Mouse (Mus musculus) E14TG2a.4 (cell line): ENCODE results near the gene Jmjd8.

ENCODE experiments used
- H3K27me3 ChIP-seq: 2 replicates; pipeline ENCODE4 v1.6.1; 2014; ENCODE audit warnings: low read length, control low read depth; ENCODE audit not compliant: insufficient read depth
- H3K36me3 ChIP-seq: 2 replicates; pipeline ENCODE4 v1.6.1; 2014; ENCODE audit warnings: low read length, control low read depth; ENCODE audit not compliant: insufficient read depth
- H3K4me1 ChIP-seq: replicated peaks from 2 replicates; pipeline ENCODE4 v1.6.1; 2014; ENCODE audit warnings: low read depth, low read length, control low read depth
- H3K4me3 ChIP-seq: replicated peaks from 2 replicates; pipeline ENCODE4 v1.5.1; 2014; ENCODE audit warnings: mild to moderate bottlenecking, low read length
- H3K9me3 ChIP-seq: 2 replicates; pipeline ENCODE4 v1.6.1; 2014; ENCODE audit warnings: low read length, control low read depth
- CTCF ChIP-seq: conservative IDR thresholded peaks from 2 replicates; pipeline ENCODE4 v1.5.1; 2014; ENCODE audit warnings: low read length
- NANOG ChIP-seq: IDR thresholded peaks from 2 replicates; pipeline ENCODE4 v1.6.1; 2014; ENCODE audit warnings: borderline replicate concordance, low read length, mixed read lengths
- POU5F1 ChIP-seq: IDR thresholded peaks from 2 replicates; pipeline ENCODE4 v1.6.1; 2014; ENCODE audit warnings: low read length, borderline replicate concordance

The Jmjd8 gene

GRCm38 (mm10) chr17:25817662-25818061, 11.0 kb upstream of the Jmjd8 start:
- Histone ChIP-seq H3K27me3 (peaks cover 60% of the 10 kb centered on the region), H3K9me3 (0 out of 2 replicates have a peak, but pooled peaks cover 6% of the 10 kb centered on the region), H3K4me1 (peaks cover 45% of the 10 kb centered on the region), H3K4me3 (no peak overlapping the region), H3K36me3 (no peaks in the 10 kb centered on the region)
- TF ChIP-seq NANOG = no peak
- TF ChIP-seq CTCF = no peak
- TF ChIP-seq POU5F1 = no peak

GRCm38 (mm10) chr17:25818851-25819780, 9.6 kb upstream of the Jmjd8 start:
- Histone ChIP-seq H3K36me3 (no peaks in the 10 kb centered on the region), H3K4me3 (peak overlapping the region; percentile 82), H3K9me3 (no peaks in the 10 kb centered on the region), H3K4me1 (peaks cover 49% of the 10 kb centered on the region), H3K27me3 (peaks cover 51% of the 10 kb centered on the region)
- TF ChIP-seq POU5F1 (no peak), NANOG (no peak)

- Histone ChIP-seq H3K36me3 (peaks cover 37% of the 10 kb centered on the region), H3K9me3 (no peaks in the 10 kb centered on the region), H3K27me3 (peaks cover 9% of the 10 kb centered on the region), H3K4me3 (peak within 1 kb of the TSS; percentile 93), H3K4me1 (peaks cover 70% of the 10 kb centered on the region)
- no peak for TF ChIP-seq CTCF
- TF ChIP-seq POU5F1 = no peak
- no peak for TF ChIP-seq NANOG
Measured at GRCm38 (mm10) chr17:25823452-25823851, 5.2 kb upstream of the Jmjd8 start, which contains the start of gene Wdr24. Gene Wdr24, plus strand, starts transcription at chr17:25823627.

GRCm38 (mm10) chr17:25824362-25825142, 4.1 kb upstream of the Jmjd8 start:
- Histone ChIP-seq H3K27me3 (no peaks in the 10 kb centered on the region), H3K9me3 (no peaks in the 10 kb centered on the region), H3K4me1 (peaks cover 68% of the 10 kb centered on the region), H3K4me3 (peak overlapping the region; percentile 93), H3K36me3 (peaks cover 40% of the 10 kb centered on the region)
- no peak for TF ChIP-seq CTCF
- no peak for TF ChIP-seq POU5F1
- no peak for TF ChIP-seq NANOG

- no peaks in the 10 kb centered on the region for H3K27me3 ChIP-seq
- peak overlapping the region; percentile 55 for H3K4me3 ChIP-seq
- peaks cover 48% of the 10 kb centered on the region for H3K36me3 ChIP-seq
- TF ChIP-seq CTCF (no peak), POU5F1 (no peak), NANOG (no peak)
- H3K9me3 ChIP-seq = no peaks in the 10 kb centered on the region
- peaks cover 68% of the 10 kb centered on the region for H3K4me1 ChIP-seq
Measured at GRCm38 (mm10) chr17:25825311-25825710, 3.4 kb upstream of the Jmjd8 start.

- Histone ChIP-seq H3K27me3 (no peaks in the 10 kb centered on the region), H3K4me1 (peaks cover 76% of the 10 kb centered on the region), H3K4me3 (peak overlapping the region; percentile 55), H3K9me3 (no peaks in the 10 kb centered on the region), H3K36me3 (peaks cover 55% of the 10 kb centered on the region)
- TF ChIP-seq NANOG = no peak
Measured at GRCm38 (mm10) chr17:25825984-25826570, 2.6 kb upstream of the Jmjd8 start.

GRCm38 (mm10) chr17:25827011-25827410, 1.7 kb upstream of the Jmjd8 start:
- TF ChIP-seq POU5F1 (no peak), CTCF (no peak)
- Histone ChIP-seq H3K27me3 (no peaks in the 10 kb centered on the region), H3K9me3 (no peaks in the 10 kb centered on the region), H3K4me1 (peaks cover 85% of the 10 kb centered on the region), H3K4me3 (0 out of 2 replicates have a peak overlapping the region, but pooled peaks have one; percentile 95), H3K36me3 (peaks cover 65% of the 10 kb centered on the region)

- H3K4me1 ChIP-seq = peaks cover 86% of the 10 kb centered on the region
- peaks cover 65% of the 10 kb centered on the region for H3K36me3 ChIP-seq
- no peaks in the 10 kb centered on the region for H3K9me3 ChIP-seq
- TF ChIP-seq NANOG (no peak), POU5F1 (no peak), CTCF (no peak)
- H3K27me3 ChIP-seq = no peaks in the 10 kb centered on the region
- H3K4me3 ChIP-seq = peak overlapping the region; percentile 95
Measured at GRCm38 (mm10) chr17:25827546-25828222, 983 bp upstream of the Jmjd8 start.
